Mouse (Mus musculus) lung, postnatal 25 days (tissue): Measurements from ENCODE around the gene Serinc5.

Experiments
- DNase-seq: peaks from one replicate; pipeline ENCODE4 v3.0.0; 2022; ENCODE audit warnings: low spot score

The Serinc5 gene

GRCm38 (mm10) chr13:92743337-92743736 lies 132.4 kb downstream of the Serinc5 start:
- DNase-seq: no peak

GRCm38 (mm10) chr13:92750976-92751518 lies 140.2 kb downstream of the Serinc5 start:
- peak; percentile 50 for DNase-seq

GRCm38 (mm10) chr13:92751726-92752565 lies 141.1 kb downstream of the Serinc5 start:
- peak; percentile 47 for DNase-seq

- DNase-seq: no peak
These were observed 142.8 kb downstream of the Serinc5 start for GRCm38 (mm10) chr13:92753676-92754075.

- no peak for DNase-seq
These were observed 144.1 kb downstream of the Serinc5 start for GRCm38 (mm10) chr13:92755036-92755435.

- DNase-seq: no peak
These were observed 147.2 kb downstream of the Serinc5 start for GRCm38 (mm10) chr13:92757972-92758585.

- no peak for DNase-seq
These were observed 148.2 kb downstream of the Serinc5 start for GRCm38 (mm10) chr13:92759096-92759495.

- DNase-seq: no peak
These were observed 149.6 kb downstream of the Serinc5 start for GRCm38 (mm10) chr13:92760519-92760918.
